Mouse (Mus musculus) liver, embryonic 16.5 days (tissue): Measurements from ENCODE around the gene Cct4. TPM values are rescaled to one million over a fixed set of nuclear protein-coding genes. Genes with fewer than 3 reads are reported as not detected.

Experiments
- ATAC-seq: fragments of 200-750 bp; cut with Nextera tagmentation; 2 replicates; pipeline ENCODE4 v1.8.0; 2017; ENCODE audit warnings: low read depth, mild to moderate bottlenecking, moderate number of reproducible peaks, moderate library complexity
- H3K27ac ChIP-seq: fragments of 300-500 bp; sonication (generic); 2 replicates; pipeline ENCODE4 v1.5.1; 2014; ENCODE audit warnings: mild to moderate bottlenecking, low read length
- H3K27me3 ChIP-seq: fragments of 300-500 bp; sonication (generic); 2 replicates; pipeline ENCODE4 v1.6.1; 2014; ENCODE audit warnings: low read depth, low read length, mixed read lengths; ENCODE audit not compliant: control insufficient read depth, insufficient read depth
- H3K36me3 ChIP-seq: fragments of 300-500 bp; sonication (generic); 2 replicates; pipeline ENCODE4 v1.6.1; 2014; ENCODE audit warnings: mild to moderate bottlenecking; ENCODE audit not compliant: control insufficient read depth, insufficient read depth
- H3K4me1 ChIP-seq: fragments of 300-500 bp; sonication (generic); 2 replicates; pipeline ENCODE4 v1.6.1; 2014; ENCODE audit warnings: low read depth, low read length, mixed read lengths; ENCODE audit not compliant: control insufficient read depth
- H3K4me2 ChIP-seq: fragments of 300-500 bp; sonication (generic); 2 replicates; pipeline ENCODE4 v1.6.1; 2014; ENCODE audit warnings: low read depth, low read length, mixed read lengths
- H3K4me3 ChIP-seq: fragments of 300-500 bp; sonication (generic); 2 replicates; pipeline ENCODE4 v1.5.1; 2014; ENCODE audit warnings: low read depth, mild to moderate bottlenecking, low read length
- H3K9ac ChIP-seq: fragments of 300-500 bp; sonication (generic); 2 replicates; pipeline ENCODE4 v1.6.1; 2014; ENCODE audit warnings: low read depth, low read length
- H3K9me3 ChIP-seq: fragments of 300-500 bp; sonication (generic); replicated peaks from 2 replicates; pipeline ENCODE4 v1.6.1; 2016; ENCODE audit warnings: low read length; ENCODE audit not compliant: control insufficient read depth
- WGBS: fragments of 180-500 bp; shearing (Covaris S2); extraction: QIAGEN DNeasy Blood & Tissue Kit; methylation state at CpG from one replicate; pipeline ENCODE4 v1.1.7; 2014; ENCODE audit not compliant: insufficient replicate concordance; 5-methylcytosine and 5-hydroxymethylcytosine counted together
- polyA plus RNA-seq: library from polyadenylated mRNA; unstranded; fragments of >200 nt; fragmentation: Nextera tagmentation; extraction: Ambion mirVana; gene quantifications from 2 replicates; pipeline ENCODE4 v1.2.1, GENCODE M21; 2015

The Cct4 gene
- polyA plus RNA-seq, 1 experiment from 2014 or later = 103 TPM

DNA sequence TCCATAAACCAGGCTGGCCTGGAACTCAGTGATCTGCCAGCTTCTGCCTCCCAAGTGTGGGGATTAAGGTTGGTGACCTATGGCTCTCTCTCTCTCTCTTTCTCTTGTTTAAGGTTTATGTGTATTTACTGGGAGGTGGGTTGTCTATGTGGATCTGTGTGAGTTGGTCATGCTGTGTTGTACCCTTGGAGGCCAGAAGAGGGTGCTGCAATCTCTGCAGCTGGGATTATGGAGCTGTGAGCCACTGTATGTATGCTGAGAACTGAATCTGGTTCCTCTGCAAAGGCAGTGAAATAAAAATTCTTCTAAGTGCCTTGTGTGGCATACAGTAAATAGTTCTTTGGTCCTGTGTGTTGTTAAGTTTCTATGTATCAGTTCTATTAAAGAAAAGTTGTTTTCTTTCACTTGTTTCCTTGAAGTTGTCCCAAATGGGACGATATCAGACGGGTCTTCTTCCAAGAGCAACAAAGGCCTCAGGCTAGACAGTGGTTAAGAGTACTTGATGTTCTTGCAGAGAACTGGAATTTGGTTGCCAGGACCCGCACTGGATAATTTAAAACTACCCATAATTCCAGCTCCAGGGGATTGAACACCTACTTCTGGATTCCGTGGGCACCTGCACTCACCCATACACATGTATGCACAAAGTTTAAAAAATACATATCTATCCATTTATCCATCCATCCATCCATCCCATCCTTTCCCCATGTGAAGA, 23.4 kb downstream of the Cct4 start:
- no peak overlapping the region for H3K4me3 ChIP-seq
- H3K36me3 ChIP-seq = no peaks in the 10 kb centered on the region
- 73% methylated on average over 4 of the region's 4 CpGs for WGBS
- H3K27ac ChIP-seq = no peak overlapping the region
- H3K4me1 ChIP-seq = no peaks in the 10 kb centered on the region; the same call in 1 of the 2 replicates
- no peak for ATAC-seq
- H3K27me3 ChIP-seq = no peaks in the 10 kb centered on the region
- no peak overlapping the region for H3K4me2 ChIP-seq
- H3K9ac ChIP-seq = no peak overlapping the region
- H3K9me3 ChIP-seq = no peaks in the 10 kb centered on the region

- Histone ChIP-seq H3K36me3 (no peaks in the 10 kb centered on the region), H3K9me3 (no peaks in the 10 kb centered on the region), H3K4me1 (no peaks in the 10 kb centered on the region), H3K27me3 (no peaks in the 10 kb centered on the region), H3K4me3 (no peak overlapping the region), H3K27ac (no peak overlapping the region), H3K4me2 (no peak overlapping the region), H3K9ac (no peak overlapping the region)
- no peak for ATAC-seq
- 57% methylated on average over 6 of the region's 6 CpGs for WGBS
Measured at GRCm38 (mm10) chr11:23014996-23015395, 24.7 kb downstream of the Cct4 start.

- H3K9ac ChIP-seq = no peak overlapping the region
- no peak overlapping the region for H3K4me2 ChIP-seq
- no peaks in the 10 kb centered on the region for H3K9me3 ChIP-seq
- no peaks in the 10 kb centered on the region for H3K27me3 ChIP-seq
- no peak overlapping the region for H3K4me3 ChIP-seq
- no peaks in the 10 kb centered on the region for H3K4me1 ChIP-seq
- 64% methylated on average over 4 of the region's 4 CpGs for WGBS
- ATAC-seq = no peak
- no peaks in the 10 kb centered on the region for H3K36me3 ChIP-seq
- H3K27ac ChIP-seq = no peak overlapping the region
Measured at GRCm38 (mm10) chr11:23017943-23018342, 27.6 kb downstream of the Cct4 start.

GRCm38 (mm10) chr11:23020116-23020770, 29.9 kb downstream of the Cct4 start:
- no peak overlapping the region for H3K9ac ChIP-seq
- H3K27ac ChIP-seq = no peak overlapping the region
- no peak for ATAC-seq
- no peaks in the 10 kb centered on the region for H3K36me3 ChIP-seq
- no peak overlapping the region for H3K4me2 ChIP-seq
- H3K27me3 ChIP-seq = no peaks in the 10 kb centered on the region
- 64% methylated on average over 24 of the region's 24 CpGs for WGBS
- no peaks in the 10 kb centered on the region for H3K9me3 ChIP-seq
- no peak overlapping the region for H3K4me3 ChIP-seq
- H3K4me1 ChIP-seq = no peaks in the 10 kb centered on the region

DNA sequence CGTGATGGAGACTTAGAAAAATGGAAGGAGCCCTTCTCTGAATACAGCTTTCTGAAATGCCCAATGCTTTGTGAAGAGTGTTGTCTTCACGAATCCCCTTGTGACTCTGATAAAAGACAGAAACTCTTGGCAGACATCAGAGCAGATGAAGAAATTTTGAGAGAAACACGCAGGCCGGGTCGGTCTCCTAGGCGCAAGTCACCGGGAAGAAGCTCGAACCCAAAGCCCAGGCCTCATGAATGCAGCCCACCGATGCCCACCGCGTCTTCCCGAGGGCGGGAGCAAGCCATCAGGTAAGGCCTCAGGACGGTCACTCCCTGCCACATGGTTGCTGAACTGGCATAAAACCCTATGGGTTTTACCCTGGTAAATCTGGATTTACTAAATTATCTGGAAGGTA, 30.5 kb downstream of the Cct4 start:
- no peaks in the 10 kb centered on the region for H3K9me3 ChIP-seq
- no peak overlapping the region for H3K4me2 ChIP-seq
- ATAC-seq = no peak
- H3K4me3 ChIP-seq = no peak overlapping the region
- no peaks in the 10 kb centered on the region for H3K4me1 ChIP-seq
- H3K27me3 ChIP-seq = no peaks in the 10 kb centered on the region
- no peak overlapping the region for H3K27ac ChIP-seq
- WGBS = 75% methylated on average over 14 of the region's 14 CpGs
- H3K36me3 ChIP-seq = no peaks in the 10 kb centered on the region
- no peak overlapping the region for H3K9ac ChIP-seq

- no peaks in the 10 kb centered on the region for H3K9me3 ChIP-seq
- no peaks in the 10 kb centered on the region for H3K27me3 ChIP-seq
- H3K27ac ChIP-seq = no peak overlapping the region
- H3K9ac ChIP-seq = no peak overlapping the region
- no peaks in the 10 kb centered on the region for H3K4me1 ChIP-seq
- no peak for ATAC-seq
- no peak overlapping the region for H3K4me3 ChIP-seq
- H3K4me2 ChIP-seq = no peak overlapping the region
- H3K36me3 ChIP-seq = no peaks in the 10 kb centered on the region
- 72% methylated on average over 2 of the region's 2 CpGs for WGBS
Measured at GRCm38 (mm10) chr11:23023155-23023554, 32.8 kb downstream of the Cct4 start.

GRCm38 (mm10) chr11:23024169-23024568, 33.9 kb downstream of the Cct4 start:
- no peak for ATAC-seq
- H3K27me3 ChIP-seq = no peaks in the 10 kb centered on the region
- no peaks in the 10 kb centered on the region for H3K9me3 ChIP-seq
- no peak overlapping the region for H3K4me2 ChIP-seq
- H3K9ac ChIP-seq = no peak overlapping the region
- 25% methylated on average over 3 of the region's 3 CpGs for WGBS
- H3K36me3 ChIP-seq = no peaks in the 10 kb centered on the region
- H3K4me3 ChIP-seq = no peak overlapping the region
- no peaks in the 10 kb centered on the region for H3K4me1 ChIP-seq
- no peak overlapping the region for H3K27ac ChIP-seq

DNA sequence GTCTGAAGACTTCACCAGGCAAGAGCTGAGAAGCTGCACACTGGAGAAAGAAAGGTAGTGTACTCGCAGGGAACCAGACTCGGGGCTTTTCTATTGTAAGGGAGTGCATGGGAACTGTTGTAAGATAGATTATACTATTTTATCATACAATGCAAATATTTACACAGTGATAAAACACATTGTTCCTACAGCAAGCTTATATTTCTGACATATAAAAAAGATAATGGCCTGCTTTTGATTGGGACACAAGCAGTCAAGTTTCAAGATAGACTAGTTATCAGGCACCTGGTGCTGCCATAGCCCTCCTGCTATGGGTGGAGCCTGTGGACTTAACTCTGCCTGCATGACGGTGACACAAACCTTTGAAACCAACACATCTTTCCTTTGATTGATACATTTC, 38.6 kb downstream of the Cct4 start:
- H3K4me2 ChIP-seq = no peak overlapping the region

DNA sequence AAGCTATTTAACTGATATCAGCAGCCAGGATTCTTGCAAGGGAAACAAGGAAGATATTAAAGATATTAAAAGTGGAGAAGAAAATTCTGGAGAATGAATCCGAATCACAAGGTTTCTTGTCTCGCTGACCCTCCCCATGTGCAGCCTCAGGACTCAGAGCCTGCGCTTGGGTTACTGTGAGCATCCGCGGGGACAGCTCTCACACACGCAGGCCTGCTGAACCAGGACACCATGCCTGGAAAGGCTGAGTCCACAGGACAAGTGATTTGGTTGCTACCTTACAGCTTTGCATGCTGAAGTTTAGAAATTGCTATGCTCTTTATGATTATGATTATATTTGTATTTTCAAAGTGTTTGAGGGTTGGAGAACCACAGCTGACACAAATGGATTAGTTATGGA, 39.1 kb downstream of the Cct4 start:
- Histone ChIP-seq H3K4me3 (no peak overlapping the region), H3K9ac (no peak overlapping the region), H3K9me3 (no peaks in the 10 kb centered on the region), H3K4me1 (no peaks in the 10 kb centered on the region), H3K27ac (no peak overlapping the region), H3K4me2 (no peak overlapping the region), H3K36me3 (no peaks in the 10 kb centered on the region), H3K27me3 (no peaks in the 10 kb centered on the region)
- WGBS = 78% methylated on average over 6 of the region's 6 CpGs
- ATAC-seq = no peak

More for the DNA sequence above, 38.6 kb downstream of the Cct4 start:
- 20% methylated on average over 3 of the region's 3 CpGs for WGBS
- ATAC-seq = no peak
- Histone ChIP-seq H3K4me3 (no peak overlapping the region), H3K9ac (no peak overlapping the region), H3K27ac (no peak overlapping the region), H3K27me3 (no peaks in the 10 kb centered on the region), H3K36me3 (no peaks in the 10 kb centered on the region), H3K9me3 (no peaks in the 10 kb centered on the region), H3K4me1 (no peaks in the 10 kb centered on the region)
